ENCODE assay signal across 23 mouse cellular contexts in genomic region chr8:118826761-118827160, GRCm38 (mm10).
"Had no signal": no experiment of that assay in that cellular context is flagged by ENCODE, and none has a peak within 500 bp of the region (broad histone marks: within the 10 kb centered on the region; RNA-seq: fewer than 3 reads in every experiment).

No protein-coding gene starts in this region.

- H3K27me3 ChIP-seq: heart, embryonic 12.5 days; hindbrain, embryonic 12.5 days; intestine, embryonic 15.5 days; limb, embryonic 12.5 days had no signal

- ATAC-seq: hindbrain, embryonic 16.5 days; inflammation-experienced regulatory T-cells, adult 6 months; intestine, embryonic 15.5 days; intestine, postnatal 0 days had no signal

- DNase-seq: gastrocnemius, adult 2 months; gastrocnemius, postnatal 10 days; gastrocnemius, postnatal 25 days; heart, adult 18-20 months; heart, postnatal 10 days; heart, postnatal 4 days; kidney, postnatal 14 days; liver had no signal

- H3K27ac ChIP-seq: gastrocnemius, adult 2 months; heart, embryonic 10.5 days; hindbrain, embryonic 10.5 days; hindbrain, embryonic 12.5 days; hindbrain, embryonic 14.5 days; intestine, embryonic 15.5 days; layer of hippocampus, adult 2 months; left cerebral cortex, adult 2 months; limb, embryonic 10.5 days; limb, embryonic 12.5 days; liver, embryonic 14.5 days had no signal

- H3K9me3 ChIP-seq: heart, embryonic 10.5 days; heart, embryonic 12.5 days; hindbrain, embryonic 10.5 days; hindbrain, embryonic 12.5 days; intestine, embryonic 15.5 days; limb, embryonic 10.5 days; limb, embryonic 12.5 days had no signal

- H3K4me1 ChIP-seq: intestine, embryonic 15.5 days; limb, embryonic 10.5 days; limb, embryonic 12.5 days had no signal

- H3K4me2 ChIP-seq: heart, embryonic 12.5 days; hindbrain, embryonic 12.5 days; hindbrain, embryonic 14.5 days; intestine, embryonic 15.5 days; limb, embryonic 12.5 days; liver, embryonic 11.5 days had no signal

- H3K9ac ChIP-seq: heart, embryonic 12.5 days; hindbrain, embryonic 12.5 days; hindbrain, embryonic 14.5 days; intestine, embryonic 15.5 days; limb, embryonic 12.5 days; liver, embryonic 14.5 days had no signal

- H3K36me3 ChIP-seq: heart, embryonic 10.5 days; heart, embryonic 12.5 days; hindbrain, embryonic 10.5 days; hindbrain, embryonic 12.5 days; intestine, embryonic 15.5 days; limb, embryonic 10.5 days; limb, embryonic 12.5 days had no signal

- H3K4me3 ChIP-seq: gastrocnemius, adult 2 months; heart, embryonic 10.5 days; heart, embryonic 12.5 days; hindbrain, embryonic 10.5 days; hindbrain, embryonic 12.5 days; intestine, embryonic 15.5 days; layer of hippocampus, adult 2 months; left cerebral cortex, adult 2 months; limb, embryonic 10.5 days; limb, embryonic 12.5 days had no signal
